In genomic region chr9:105520776-105521552, GRCm38 (mm10) we compare ENCODE assay signal across 8 mouse cellular contexts. TPM values are rescaled to one million over a fixed set of nuclear protein-coding genes. Genes with fewer than 3 reads are reported as not detected.
DNase-seq lines count a peak whose midpoint lies in the region; ATAC-seq and TF ChIP-seq lines count a peak whose summit lies in the region.

No protein-coding gene starts in this region.

- H3K9ac ChIP-seq in heart, embryonic 13.5 days, result peak overlapping the region; percentile 76
- no peak overlapping the region for H3K9ac ChIP-seq in liver, adult 2 months (ENCODE audit: low read depth, low read length)

- peaks cover 21% of the 10 kb centered on the region for H3K4me1 ChIP-seq in cerebellum, adult 2 months (ENCODE audit: control insufficient read depth, insufficient read depth, low read length)
- H3K4me1 ChIP-seq in heart, embryonic 13.5 days, result peaks cover 45% of the 10 kb centered on the region
- H3K4me1 ChIP-seq in liver, adult 2 months (ENCODE audit: control insufficient read depth, insufficient read depth, low read length), result no peaks in the 10 kb centered on the region

- H3K27me3 ChIP-seq in cerebellum, adult 2 months (ENCODE audit: control insufficient read depth, insufficient read depth, low read length), result no peaks in the 10 kb centered on the region
- no peaks in the 10 kb centered on the region for H3K27me3 ChIP-seq in heart, embryonic 13.5 days (replicated peaks)
- H3K27me3 ChIP-seq in liver, adult 2 months (ENCODE audit: control insufficient read depth, insufficient read depth, low read length), result no peaks in the 10 kb centered on the region

- no peaks in the 10 kb centered on the region for H3K9me3 ChIP-seq in heart, embryonic 13.5 days

- peak overlapping the region; percentile 70 for H3K4me2 ChIP-seq in heart, embryonic 13.5 days

- ATAC-seq in heart, embryonic 13.5 days (ENCODE audit: extremely low read depth, insufficient number of reproducible peaks, low FRiP score, low TSS enrichment), result peak; percentile 66

- peak overlapping the region; percentile 19 for H3K4me3 ChIP-seq in cerebellum, adult 2 months (replicated peaks; ENCODE audit: insufficient read depth, low read depth, low read length)
- peak overlapping the region; percentile 57 for H3K4me3 ChIP-seq in heart, embryonic 13.5 days
- peak overlapping the region; percentile 13; the same call in 1 of the 2 replicates for H3K4me3 ChIP-seq in liver, adult 2 months (ENCODE audit: insufficient read depth, low read depth, low read length)

- WGBS in cerebellum, adult 2 months, result 74% methylated on average over 24 of the region's 24 CpGs
- WGBS in heart, embryonic 13.5 days, result 10% methylated on average over 24 of the region's 24 CpGs
- 17% methylated on average over 24 of the region's 24 CpGs for WGBS in liver, adult 2 months

- peak; percentile 14 to 16 for DNase-seq in cerebellum, adult 2 months
- DNase-seq in cerebellum, adult 11 months, result no peak
- peak; percentile 7 for DNase-seq in adrenal gland, postnatal 25 days
- peak; percentile 44 for DNase-seq in liver, adult 2 months (ENCODE audit: extremely low read depth, low read depth, low spot score)
- DNase-seq in skeletal muscle tissue, adult 2 months (ENCODE audit: low read depth, low spot score), result peak; percentile 88
- no peak for DNase-seq in thymus, postnatal 4 days
- no peak for DNase-seq in frontal cortex, postnatal 10 days (ENCODE audit: low spot score in 2 of 2)

- no peak for TF ChIP-seq CTCF in cerebellum, adult 2 months (IDR thresholded peaks at IDR 0.05; ENCODE audit: borderline replicate concordance, insufficient read depth, low read depth, low read length)
- no peak for TF ChIP-seq CTCF in liver, adult 2 months (IDR thresholded peaks at IDR 0.05; ENCODE audit: low read depth, low read length)

- H3K79me2 ChIP-seq in liver, adult 2 months (ENCODE audit: control insufficient read depth, insufficient read depth, low read length), result no peaks in the 10 kb centered on the region

- H3K36me3 ChIP-seq in heart, embryonic 13.5 days, result no peaks in the 10 kb centered on the region
- H3K36me3 ChIP-seq in liver, adult 2 months (ENCODE audit: control insufficient read depth, insufficient read depth, low read length), result no peaks in the 10 kb centered on the region

- no peak for TF ChIP-seq POLR2A in cerebellum, adult 2 months (IDR thresholded peaks at IDR 0.05; ENCODE audit: borderline replicate concordance, insufficient read depth, low read length)
- no peak for TF ChIP-seq POLR2A in liver, adult 2 months (IDR thresholded peaks at IDR 0.05; ENCODE audit: extremely low read depth, insufficient read depth, low read length)

- H3K27ac ChIP-seq in cerebellum, adult 2 months (ENCODE audit: insufficient read depth, low read length), result no peak overlapping the region
- peak overlapping the region; percentile 87 for H3K27ac ChIP-seq in heart, embryonic 13.5 days (replicated peaks)
- H3K27ac ChIP-seq in liver, adult 2 months (replicated peaks; ENCODE audit: insufficient read depth, low read depth, low read length), result no peak overlapping the region

RNA-seq across cellular contexts. Expression of gene Atp2c1, which starts 6.2 kb away (rescaled TPM):
- 108 and 110 TPM in 2 replicates for polyA plus RNA-seq in cerebellum, adult 2 months (2012; rRNA removed)
- 71.8 and 76.2 TPM in 2 replicates for total RNA-seq in adrenal gland, postnatal 25 days (2021)
- 45.8 and 46.6 TPM in 2 replicates for polyA plus RNA-seq in heart, embryonic 13.5 days (2015; fragmentation: Nextera tagmentation; extraction: Ambion mirVana)
- 49.9 and 50.0 TPM in 2 replicates for total RNA-seq in liver, adult 2 months (2014; rRNA removed)
- 20.8 and 28.3 TPM in 2 replicates for polyA plus RNA-seq in liver, adult 2 months (2012; rRNA removed)

Comparison
In these comparisons a context has a peak if more than half of its experiments do, and no peak if none do; other contexts are left out.
1. DNase-seq: peak in cerebellum, adult 2 months (2 of 2), adrenal gland, postnatal 25 days (single experiment), liver, adult 2 months (single experiment) and skeletal muscle tissue, adult 2 months (single experiment); none in cerebellum, adult 11 months (single experiment), thymus, postnatal 4 days (single experiment) and frontal cortex, postnatal 10 days (0 of 2).
2. Peak in every context shown above with its lines, with median percentiles within 50 percentile points of each other: H3K4me3 ChIP-seq.